Mouse (Mus musculus) lung, adult 2 months (tissue): Measurements from ENCODE around the gene Tssk4. TPM values are rescaled to one million over a fixed set of nuclear protein-coding genes. Genes with fewer than 3 reads are reported as not detected.

ENCODE experiments used
- DNase-seq: peaks from one replicate; pipeline ENCODE4 v3.0.0; 2022
- H3K4me1 ChIP-seq: fragments of 200-500 bp; 2 replicates; pipeline ENCODE4 v1.6.1; 2011; ENCODE audit warnings: low read length; ENCODE audit not compliant: control insufficient read depth, insufficient read depth
- H3K4me3 ChIP-seq: fragments of 200-500 bp; replicated peaks from 2 replicates; pipeline ENCODE3; 2011; ENCODE audit warnings: low read depth, mild to moderate bottlenecking, control low read depth, low read length; ENCODE audit errors: extremely low read depth
- CTCF ChIP-seq: fragments of 200-500 bp; IDR thresholded peaks from 2 replicates; pipeline ENCODE4 v1.5.1; 2011; ENCODE audit warnings: mild to moderate bottlenecking, low read length, control low read depth; ENCODE audit not compliant: insufficient read depth
- POLR2A ChIP-seq: fragments of 200-500 bp; IDR thresholded peaks from 2 replicates; pipeline ENCODE4 v1.6.1; 2011; ENCODE audit warnings: low read depth, mild to moderate bottlenecking, control low read depth, low read length, borderline replicate concordance; ENCODE audit errors: extremely low read depth
- WGBS: fragments of 180-500 bp; shearing (Covaris S2); methylation state at CpG from one replicate; pipeline ENCODE4 v1.1.7; 2018; 5-methylcytosine and 5-hydroxymethylcytosine counted together
- polyA plus RNA-seq: library from polyadenylated mRNA; depleted of rRNA; stranded (reverse); fragments of >200 nt; gene quantifications from 2 replicates; pipeline ENCODE4 v1.2.3, GENCODE M21; 2012

Tssk4 gene
- polyA plus RNA-seq, 1 experiment = 1.0 TPM

GRCm38 (mm10) chr14:55641291-55641690, 8.7 kb upstream of the Tssk4 start:
- TF ChIP-seq CTCF (no peak), POLR2A (no peak)
- Histone ChIP-seq H3K4me1 (peaks cover 16% of the 10 kb centered on the region), H3K4me3 (no peak overlapping the region)
- no peak for DNase-seq
- WGBS = 90% methylated on average over 13 of the region's 13 CpGs

GRCm38 (mm10) chr14:55642679-55643059, 7.3 kb upstream of the Tssk4 start:
- peak overlapping the region; percentile 97 for H3K4me3 ChIP-seq
- no peak for DNase-seq
- 18% methylated on average over 8 of the region's 8 CpGs for WGBS
- peaks cover 16% of the 10 kb centered on the region for H3K4me1 ChIP-seq
- TF ChIP-seq CTCF (no peak), POLR2A (no peak)

- peak; percentile 92 for DNase-seq
- H3K4me3 ChIP-seq = peak within 1 kb of the TSS; percentile 97
- peaks cover 16% of the 10 kb centered on the region for H3K4me1 ChIP-seq
- WGBS = under 1% methylated on average over 89 of the region's 89 CpGs
- peak; percentile 44; the same call in 1 of the 2 replicates for TF ChIP-seq POLR2A
- TF ChIP-seq CTCF = no peak
Observed at GRCm38 (mm10) chr14:55643060-55643907, 6.7 kb upstream of the Tssk4 start, which contains the start of gene Tm9sf1. TSS of gene Tm9sf1 (minus strand) at chr14:55643806.

- DNase-seq = no peak
Observed at GRCm38 (mm10) chr14:55644261-55644888, 5.6 kb upstream of the Tssk4 start.

GRCm38 (mm10) chr14:55651528-55651927, 1.5 kb downstream of the Tssk4 start:
- TF ChIP-seq CTCF (no peak), POLR2A (no peak)
- WGBS = 84% methylated on average over 7 of the region's 7 CpGs
- DNase-seq = no peak
- no peak overlapping the region for H3K4me3 ChIP-seq
- peaks cover 2% of the 10 kb centered on the region; the same call in 1 of the 2 replicates for H3K4me1 ChIP-seq

More at GRCm38 (mm10) chr14:55644261-55644888, 5.6 kb upstream of the Tssk4 start:
- Histone ChIP-seq H3K4me3 (peak overlapping the region; percentile 48), H3K4me1 (peaks cover 18% of the 10 kb centered on the region)
- WGBS = 6% methylated on average over 17 of the region's 17 CpGs
- TF ChIP-seq POLR2A = no peak

GRCm38 (mm10) chr14:55656935-55657334, 7.0 kb downstream of the Tssk4 start:
- no peak for DNase-seq
- TF ChIP-seq POLR2A (no peak), CTCF (no peak)
- no peak overlapping the region for H3K4me3 ChIP-seq
- no peaks in the 10 kb centered on the region for H3K4me1 ChIP-seq
- WGBS = 77% methylated on average over 3 of the region's 3 CpGs

GRCm38 (mm10) chr14:55658011-55658410, 8.0 kb downstream of the Tssk4 start:
- 89% methylated on average over 5 of the region's 5 CpGs for WGBS
- no peak for DNase-seq
- Histone ChIP-seq H3K4me3 (no peak overlapping the region), H3K4me1 (no peaks in the 10 kb centered on the region)
- TF ChIP-seq POLR2A = no peak
- no peak for TF ChIP-seq CTCF

GRCm38 (mm10) chr14:55659960-55660573, 10.1 kb downstream of the Tssk4 start, which contains the start of gene Mdp1:
TSS of gene Mdp1 (minus strand) at chr14:55660508.
- WGBS = under 1% methylated on average over 39 of the region's 39 CpGs
- peak; percentile 73 for DNase-seq
- H3K4me1 ChIP-seq = no peaks in the 10 kb centered on the region

GRCm38 (mm10) chr14:55660636-55661035, 10.7 kb downstream of the Tssk4 start:
- Histone ChIP-seq H3K4me1 (no peaks in the 10 kb centered on the region), H3K4me3 (peak overlapping the region; percentile 76)
- no peak for DNase-seq
- 49% methylated on average over 2 of the region's 2 CpGs for WGBS
- TF ChIP-seq POLR2A = no peak
- no peak for TF ChIP-seq CTCF

More at GRCm38 (mm10) chr14:55659960-55660573, 10.1 kb downstream of the Tssk4 start, which contains the start of gene Mdp1:
- peak within 1 kb of the TSS; percentile 76 for H3K4me3 ChIP-seq
- TF ChIP-seq POLR2A = no peak
- TF ChIP-seq CTCF = peak; percentile 38; the same call in 1 of the 2 replicates

GRCm38 (mm10) chr14:55671486-55671832, 21.5 kb downstream of the Tssk4 start:
- no peak for DNase-seq
- H3K4me3 ChIP-seq = peak overlapping the region; percentile 97
- peaks cover 4% of the 10 kb centered on the region; the same call in 1 of the 2 replicates for H3K4me1 ChIP-seq
- TF ChIP-seq CTCF (no peak), POLR2A (no peak)
- WGBS = 0% methylated on average over 12 of the region's 12 CpGs
